Mouse (Mus musculus): Measurements from ENCODE around the gene Celf1. TPM values are rescaled to one million over a fixed set of nuclear protein-coding genes. Genes with fewer than 3 reads are reported as not detected.
"Not testable (repeated sequence)": the region's sequence is repeated elsewhere in the genome, so short reads cannot be mapped to it uniquely, and the experiment has no call there.

Gene Celf1
- total RNA-seq, 2 experiments from 2014 or later = 75.2 to 82.1 TPM

GRCm38 (mm10) chr2:91013881-91014280, 73.7 kb downstream of the Celf1 start:
- ATAC-seq (replicated peaks; ENCODE audit: low FRiP score, low TSS enrichment, poor library complexity, severe bottlenecking) = no peak

GRCm38 (mm10) chr2:91015386-91015785, 75.2 kb downstream of the Celf1 start:
- no peak for ATAC-seq (replicated peaks; ENCODE audit: low FRiP score, low TSS enrichment, poor library complexity, severe bottlenecking)

GRCm38 (mm10) chr2:91018061-91018788, 78.0 kb downstream of the Celf1 start:
- no peak for ATAC-seq (replicated peaks; ENCODE audit: low FRiP score, low TSS enrichment, poor library complexity, severe bottlenecking)

GRCm38 (mm10) chr2:91019911-91020310, 79.7 kb downstream of the Celf1 start:
- ATAC-seq (replicated peaks; ENCODE audit: low FRiP score, low TSS enrichment, poor library complexity, severe bottlenecking) = no peak

DNA sequence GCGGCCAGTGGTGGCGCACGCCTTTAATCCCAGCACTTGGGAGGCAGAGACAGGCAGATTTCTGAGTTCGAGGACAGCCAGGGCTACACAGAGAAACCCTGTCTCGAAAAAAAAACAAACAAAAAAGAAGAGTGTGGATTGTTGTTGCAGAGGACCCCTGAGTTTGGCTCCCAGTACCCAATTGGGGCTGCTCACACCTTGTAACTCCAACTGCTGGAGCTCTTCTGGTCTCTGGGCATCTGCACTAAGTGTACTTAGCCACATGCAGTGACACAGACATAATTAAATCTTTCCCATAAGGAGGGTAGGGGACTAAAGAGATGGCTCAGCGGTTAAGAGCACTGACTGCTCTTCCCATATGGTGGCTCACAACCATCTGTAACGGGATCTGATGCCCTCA, 82.1 kb downstream of the Celf1 start:
- not testable (repeated sequence) for ATAC-seq (replicated peaks; ENCODE audit: low FRiP score, low TSS enrichment, poor library complexity, severe bottlenecking)

DNA sequence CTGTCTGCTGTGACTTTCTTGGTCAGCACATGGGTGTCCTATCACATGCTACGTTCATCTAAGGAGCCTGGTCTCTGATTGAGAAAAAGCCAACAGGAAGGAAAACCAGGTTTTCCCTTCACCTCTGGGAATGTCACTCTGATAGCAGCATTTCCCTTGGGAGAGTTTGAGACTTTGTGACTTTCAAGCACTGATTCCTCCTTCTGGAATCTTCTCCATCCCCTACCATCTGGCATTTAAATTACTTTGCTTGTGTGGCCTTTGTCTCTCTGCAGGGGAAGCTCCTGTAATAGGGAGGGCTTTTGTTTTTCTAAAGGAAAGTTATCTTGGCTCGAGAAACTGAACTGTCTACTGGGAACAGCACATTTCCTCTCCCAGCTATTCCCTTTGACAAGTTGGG, 82.9 kb downstream of the Celf1 start:
- no peak for ATAC-seq (replicated peaks; ENCODE audit: low FRiP score, low TSS enrichment, poor library complexity, severe bottlenecking)

DNA sequence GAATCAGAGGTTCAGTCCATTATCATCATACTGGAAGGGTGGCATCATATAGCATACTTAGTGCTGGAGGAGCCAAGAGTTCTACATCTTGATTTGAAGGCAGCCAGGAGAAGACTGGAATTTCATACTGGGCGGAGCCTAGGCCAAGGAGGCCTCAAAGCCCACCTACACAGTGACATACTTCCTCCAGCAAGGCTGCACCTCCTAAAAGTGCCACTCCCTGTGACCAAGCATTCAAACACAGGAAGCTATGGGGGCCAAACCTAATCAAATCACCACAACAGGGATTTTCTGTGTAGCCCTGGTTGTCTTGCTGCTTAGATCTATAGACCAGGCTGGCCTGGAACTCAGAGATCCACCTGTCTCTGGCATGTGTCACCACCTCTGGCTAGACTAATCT, 83.8 kb downstream of the Celf1 start:
- ATAC-seq (replicated peaks; ENCODE audit: low FRiP score, low TSS enrichment, poor library complexity, severe bottlenecking) = no peak

GRCm38 (mm10) chr2:91025081-91025516, 84.9 kb downstream of the Celf1 start:
- ATAC-seq (replicated peaks; ENCODE audit: low FRiP score, low TSS enrichment, poor library complexity, severe bottlenecking) = no peak

DNA sequence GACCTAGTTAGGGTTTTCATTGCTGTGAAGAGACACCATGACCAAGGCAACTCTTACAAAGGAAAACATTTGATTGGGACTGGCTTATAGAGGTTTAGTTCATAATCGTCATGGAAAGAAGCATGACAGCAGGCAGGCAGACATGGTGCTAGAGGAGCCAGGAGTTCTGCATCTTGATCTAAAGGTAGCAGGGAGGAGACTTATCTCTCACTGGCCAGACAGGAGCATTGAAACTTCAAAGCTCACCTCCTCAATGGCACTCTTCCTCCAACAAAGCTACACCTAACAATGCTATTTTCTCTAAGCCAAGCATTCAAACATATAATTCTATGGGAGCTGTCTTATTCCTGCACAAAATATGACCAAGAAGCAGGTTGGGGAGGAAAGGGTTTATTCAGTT, 86.3 kb downstream of the Celf1 start:
- peak; percentile 60; the same call in 1 of the 2 replicates for ATAC-seq (replicated peaks; ENCODE audit: low FRiP score, low TSS enrichment, poor library complexity, severe bottlenecking)

- ATAC-seq (replicated peaks; ENCODE audit: low FRiP score, low TSS enrichment, poor library complexity, severe bottlenecking) = peak; percentile 50
These were observed 87.4 kb downstream of the Celf1 start for GRCm38 (mm10) chr2:91027391-91028214.

DNA sequence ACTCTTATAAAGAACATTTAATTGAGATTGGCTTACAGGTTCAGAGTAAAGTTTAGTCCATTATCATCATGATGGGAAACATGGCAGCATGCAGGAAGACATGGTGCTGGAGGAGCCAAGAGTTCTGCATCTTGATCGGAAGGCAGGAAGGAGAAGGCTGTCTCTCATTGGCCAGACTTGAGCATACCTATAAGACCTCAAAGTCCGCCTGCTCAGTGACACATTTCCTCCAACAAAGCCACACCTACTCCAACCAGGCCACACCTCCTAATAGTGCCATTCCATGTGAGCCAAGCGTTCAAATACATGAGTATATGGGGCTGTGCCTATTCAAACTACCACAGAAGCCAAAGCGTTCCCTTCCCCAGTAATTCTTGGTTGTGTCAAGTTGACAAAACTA, 91.0 kb downstream of the Celf1 start:
- no peak for ATAC-seq (replicated peaks; ENCODE audit: low FRiP score, low TSS enrichment, poor library complexity, severe bottlenecking)

DNA sequence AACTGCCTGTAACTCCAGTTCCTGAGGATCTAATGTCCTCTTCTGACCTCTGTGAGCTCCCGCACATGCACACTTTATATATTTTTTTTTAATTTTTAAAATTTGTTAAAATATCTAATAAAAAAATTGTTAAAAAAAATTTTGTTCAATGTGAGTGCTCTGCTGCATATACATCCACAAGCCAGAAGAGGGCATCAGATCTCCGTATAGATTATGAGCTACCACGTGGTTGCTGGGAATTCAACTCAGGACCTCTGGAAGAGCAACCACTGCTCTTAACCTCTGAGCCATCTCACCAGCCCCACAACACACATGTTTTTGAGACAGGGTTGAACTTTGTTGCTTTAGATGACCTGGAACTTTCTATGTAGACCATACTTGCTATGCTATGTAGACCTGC, 92.8 kb downstream of the Celf1 start:
- no peak for ATAC-seq (replicated peaks; ENCODE audit: low FRiP score, low TSS enrichment, poor library complexity, severe bottlenecking)

DNA sequence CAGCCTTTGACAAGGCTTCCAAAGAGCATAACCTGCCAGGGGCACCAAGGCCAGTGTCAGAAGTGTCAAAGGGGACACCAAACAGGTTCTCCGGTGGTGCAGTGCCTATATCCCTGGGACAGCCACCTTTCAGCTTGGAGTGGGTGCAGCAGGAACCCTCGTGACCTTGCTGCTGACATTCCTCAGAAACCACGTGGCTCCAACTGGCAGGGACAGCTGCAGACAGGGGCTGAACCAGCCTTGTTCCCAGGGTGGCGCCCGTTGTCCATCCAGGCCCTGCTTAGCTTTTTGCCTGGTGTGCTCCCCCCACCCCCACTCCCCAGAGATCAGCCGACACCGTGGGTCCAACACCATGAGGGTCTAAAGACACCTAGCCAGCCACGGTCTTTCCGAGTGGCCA, 95.2 kb downstream of the Celf1 start, which contains the start of gene Rapsn:
TSS of gene Rapsn (plus strand) at position 236 of the 400 bp plus-strand sequence.
- ATAC-seq (replicated peaks; ENCODE audit: low FRiP score, low TSS enrichment, poor library complexity, severe bottlenecking) = no peak

DNA sequence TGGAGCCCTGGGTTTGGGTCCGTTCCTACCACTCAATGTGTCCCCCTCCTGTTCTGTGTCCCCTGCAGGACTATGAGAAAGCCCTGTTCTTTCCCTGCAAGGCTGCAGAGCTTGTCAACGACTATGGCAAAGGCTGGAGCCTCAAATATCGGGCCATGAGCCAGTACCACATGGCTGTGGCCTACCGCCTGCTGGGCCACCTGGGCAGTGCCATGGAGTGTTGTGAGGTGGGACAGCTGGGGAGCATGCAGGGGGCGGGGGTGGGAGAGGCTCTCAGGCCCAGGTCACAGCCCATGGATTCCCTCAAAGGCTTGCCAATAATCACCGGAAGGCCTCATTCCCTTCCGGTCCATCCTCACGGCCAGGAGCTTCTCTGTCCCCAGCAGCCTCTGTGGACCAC, 101.6 kb downstream of the Celf1 start:
- ATAC-seq (replicated peaks; ENCODE audit: low FRiP score, low TSS enrichment, poor library complexity, severe bottlenecking) = no peak

DNA sequence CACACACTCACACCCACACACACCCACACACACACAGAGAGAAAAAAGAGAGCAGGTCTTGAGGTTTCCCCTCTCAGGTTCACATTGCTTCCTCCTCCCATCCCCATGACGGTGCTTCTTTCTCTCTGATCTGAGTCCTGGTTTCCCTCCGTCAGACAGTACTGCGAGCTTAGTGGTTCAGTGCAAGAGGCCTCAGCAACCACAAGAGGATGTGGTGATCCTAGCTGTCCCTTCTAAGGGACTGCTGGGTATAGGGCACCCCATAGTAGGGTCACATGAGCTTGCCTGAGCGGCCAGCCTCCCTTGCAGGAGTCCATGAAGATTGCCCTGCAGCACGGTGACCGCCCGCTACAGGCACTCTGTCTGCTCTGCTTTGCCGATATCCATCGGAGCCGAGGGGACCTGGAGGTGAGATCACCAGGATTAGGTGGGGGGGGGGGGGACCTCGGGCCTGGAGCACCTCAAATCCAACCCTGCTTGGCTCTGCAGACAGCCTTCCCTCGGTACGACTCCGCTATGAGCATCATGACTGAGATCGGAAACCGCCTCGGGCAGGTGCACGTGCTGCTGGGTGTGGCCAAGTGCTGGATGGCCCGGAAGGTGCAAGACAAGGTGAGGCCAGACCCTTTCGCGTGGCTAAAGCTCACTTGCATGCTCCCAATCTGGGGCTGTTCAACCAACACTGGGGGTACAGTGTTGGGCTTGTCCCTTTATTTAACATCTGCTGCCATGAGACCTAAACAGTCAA, 102.6 kb downstream of the Celf1 start:
- ATAC-seq (replicated peaks; ENCODE audit: low FRiP score, low TSS enrichment, poor library complexity, severe bottlenecking) = peak; percentile 44

- ATAC-seq (replicated peaks; ENCODE audit: low FRiP score, low TSS enrichment, poor library complexity, severe bottlenecking) = no peak
These were observed 104.5 kb downstream of the Celf1 start for GRCm38 (mm10) chr2:91044727-91045126.

DNA sequence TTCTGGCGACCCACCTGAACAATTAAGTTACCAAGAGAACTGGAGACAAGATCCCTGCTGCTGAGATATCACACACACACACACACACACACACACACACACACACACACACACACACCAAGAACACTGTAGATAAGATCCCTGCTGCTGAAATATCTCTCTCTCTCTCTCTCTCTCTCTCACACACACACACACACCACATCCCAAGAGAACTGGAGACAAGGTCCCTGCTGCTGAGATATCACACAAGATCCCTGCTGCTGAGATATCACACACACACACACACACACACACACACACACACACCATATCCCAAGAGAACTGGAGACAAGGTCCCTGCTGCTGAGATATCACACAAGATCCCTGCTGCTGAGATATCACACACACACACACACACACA, 105.6 kb downstream of the Celf1 start:
- ATAC-seq (replicated peaks; ENCODE audit: low FRiP score, low TSS enrichment, poor library complexity, severe bottlenecking) = not testable (repeated sequence)

DNA sequence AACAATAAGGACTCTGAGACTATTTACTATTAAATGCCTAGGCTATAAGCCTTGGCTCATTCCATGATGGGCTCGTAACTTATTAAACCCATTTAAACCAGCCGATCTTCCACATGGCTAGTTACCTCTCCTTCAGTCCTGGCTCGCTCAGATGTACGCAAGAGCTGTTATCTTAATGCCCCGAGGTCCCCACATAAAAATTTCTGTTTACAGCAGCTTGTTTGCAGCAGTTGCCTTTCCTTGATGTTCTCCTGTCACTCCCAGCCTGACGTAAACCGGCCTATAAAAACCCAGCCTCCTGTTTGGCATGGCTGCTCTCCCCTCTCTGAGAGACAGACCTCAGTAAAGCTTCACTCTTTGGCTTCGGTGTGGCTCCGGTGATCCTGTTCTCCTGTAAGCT, 107.2 kb downstream of the Celf1 start:
- no peak for ATAC-seq (replicated peaks; ENCODE audit: low FRiP score, low TSS enrichment, poor library complexity, severe bottlenecking)

DNA sequence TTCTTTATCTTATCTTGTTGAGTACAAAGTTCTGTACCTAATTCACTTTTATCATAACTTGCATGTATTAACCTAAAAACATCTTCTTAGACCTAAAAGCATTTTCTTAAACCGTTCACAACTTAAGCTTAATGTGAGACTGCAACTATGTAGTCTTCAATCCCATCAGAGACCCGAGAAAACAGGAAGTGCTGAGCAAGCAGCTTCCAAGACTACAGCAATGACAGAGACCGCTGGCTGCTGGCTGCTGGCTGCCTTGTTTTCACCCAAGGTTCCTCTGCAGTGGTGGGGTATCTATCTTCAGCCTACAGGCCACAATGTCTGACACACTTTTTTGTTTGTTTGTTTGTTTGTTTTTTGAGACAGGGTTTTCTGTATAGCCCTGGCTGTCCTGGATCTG, 111.7 kb downstream of the Celf1 start:
- no peak for ATAC-seq (replicated peaks; ENCODE audit: low FRiP score, low TSS enrichment, poor library complexity, severe bottlenecking)

- no peak for ATAC-seq (replicated peaks; ENCODE audit: low FRiP score, low TSS enrichment, poor library complexity, severe bottlenecking)
These were observed 112.6 kb downstream of the Celf1 start for GRCm38 (mm10) chr2:91052752-91053151.

All from megakaryocyte-erythroid progenitor cell, adult 5-6 weeks (primary cell).